Mouse (Mus musculus) C2C12 (cell line): ENCODE results near the gene Abca4.

ENCODE experiments used
- CTCF ChIP-seq: IDR thresholded peaks from one replicate; pipeline ENCODE4 v1.5.1; 2011; ENCODE audit not compliant: control insufficient read depth, insufficient read depth, insufficient read length
- MAX ChIP-seq: IDR thresholded peaks from one replicate; pipeline ENCODE4 v1.6.1; 2011; ENCODE audit warnings: mild to moderate bottlenecking, control low read depth

- TF ChIP-seq CTCF: no peak
- no peak for TF ChIP-seq MAX
Observed at GRCm38 (mm10) chr3:122074334-122074733, 30.1 kb downstream of the Abca4 start.
